Mouse (Mus musculus): ENCODE data around the gene Glp2r. TPM values are rescaled to one million over a fixed set of nuclear protein-coding genes. Genes with fewer than 3 reads are reported as not detected.

The Glp2r gene
- polyA plus RNA-seq, 1 experiment from 2014 or later: 0.05 TPM

Other genes starting within 250 kb of the Glp2r start
- not detected in 2 replicates for gene Rcvrn, start 75.8 kb downstream of the Glp2r start, polyA plus RNA-seq (2015; fragmentation: Nextera tagmentation; extraction: Ambion mirVana)
- gene Gsg1l2, start 3.5 kb upstream of the Glp2r start, polyA plus RNA-seq (2015; fragmentation: Nextera tagmentation; extraction: Ambion mirVana): not detected in 2 replicates
- not detected in 2 replicates for gene Dhrs7c, start 27.0 kb upstream of the Glp2r start, polyA plus RNA-seq (2015; fragmentation: Nextera tagmentation; extraction: Ambion mirVana)
- 3.0 and 3.8 TPM in 2 replicates for gene Usp43, start 151.0 kb upstream of the Glp2r start, polyA plus RNA-seq (2015; fragmentation: Nextera tagmentation; extraction: Ambion mirVana)
- 1.8 and 2.3 TPM in 2 replicates for gene Cfap52, start 194.5 kb upstream of the Glp2r start, polyA plus RNA-seq (2015; fragmentation: Nextera tagmentation; extraction: Ambion mirVana)
- 66.6 and 68.2 TPM in 2 replicates for gene Stx8, start 195.0 kb upstream of the Glp2r start, polyA plus RNA-seq (2015; fragmentation: Nextera tagmentation; extraction: Ambion mirVana)